Mouse (Mus musculus) heart, embryonic 12.5 days (tissue): ENCODE data around the gene Qdpr. TPM values are rescaled to one million over a fixed set of nuclear protein-coding genes. Genes with fewer than 3 reads are reported as not detected.

Source experiments
- ATAC-seq: fragments of 200-750 bp; cut with Nextera tagmentation; 2 replicates; pipeline ENCODE4 v1.8.0; 2017; ENCODE audit warnings: moderate TSS enrichment, moderate library complexity; ENCODE audit not compliant: insufficient number of reproducible peaks, low FRiP score
- H3K27ac ChIP-seq: fragments of 300-500 bp; sonication (generic); 2 replicates; pipeline ENCODE4 v1.5.1; 2016; ENCODE audit warnings: mild to moderate bottlenecking, moderate library complexity; ENCODE audit not compliant: poor library complexity, severe bottlenecking
- H3K27me3 ChIP-seq: fragments of 300-500 bp; sonication (generic); replicated peaks from 2 replicates; pipeline ENCODE4 v1.6.1; 2016; ENCODE audit warnings: mild to moderate bottlenecking, moderate library complexity
- H3K36me3 ChIP-seq: fragments of 300-500 bp; sonication (generic); 2 replicates; pipeline ENCODE4 v1.6.1; 2016; ENCODE audit warnings: mild to moderate bottlenecking, moderate library complexity
- H3K4me1 ChIP-seq: fragments of 300-500 bp; sonication (generic); replicated peaks from 2 replicates; pipeline ENCODE4 v1.6.1; 2016; ENCODE audit warnings: mild to moderate bottlenecking
- H3K4me2 ChIP-seq: fragments of 300-500 bp; sonication (generic); 2 replicates; pipeline ENCODE4 v1.6.1; 2016; ENCODE audit warnings: mild to moderate bottlenecking, moderate library complexity
- H3K4me3 ChIP-seq: fragments of 300-500 bp; sonication (generic); 2 replicates; pipeline ENCODE4 v1.5.1; 2016; ENCODE audit warnings: mild to moderate bottlenecking
- H3K9ac ChIP-seq: fragments of 300-500 bp; sonication (generic); 2 replicates; pipeline ENCODE4 v1.6.1; 2016; ENCODE audit warnings: mild to moderate bottlenecking, moderate library complexity
- H3K9me3 ChIP-seq: fragments of 300-500 bp; sonication (generic); replicated peaks from 2 replicates; pipeline ENCODE4 v1.6.1; 2016; ENCODE audit warnings: mild to moderate bottlenecking, moderate library complexity
- WGBS: fragments of 180-500 bp; shearing (Covaris S2); methylation state at CpG from one replicate; pipeline ENCODE4 v1.1.7; 2016; 5-methylcytosine and 5-hydroxymethylcytosine counted together
- polyA plus RNA-seq: library from polyadenylated mRNA; unstranded; fragments of >200 nt; fragmentation: Nextera tagmentation; extraction: Ambion mirVana; gene quantifications from 2 replicates; pipeline ENCODE4 v1.2.1, GENCODE M21; 2016

The Qdpr gene
- polyA plus RNA-seq, 1 experiment from 2014 or later: 83.9 TPM

- 44% methylated on average over 3 of the region's 3 CpGs for WGBS
- H3K27me3 ChIP-seq: peaks cover 23% of the 10 kb centered on the region
- no peaks in the 10 kb centered on the region for H3K4me1 ChIP-seq
- no peak overlapping the region for H3K4me3 ChIP-seq
- H3K9me3 ChIP-seq: no peaks in the 10 kb centered on the region
- H3K36me3 ChIP-seq: no peaks in the 10 kb centered on the region
- no peak overlapping the region for H3K27ac ChIP-seq
- no peak overlapping the region for H3K9ac ChIP-seq
- no peak overlapping the region for H3K4me2 ChIP-seq
- no peak for ATAC-seq
Measured at GRCm38 (mm10) chr5:45482607-45483006, 32.6 kb upstream of the Qdpr start.

GRCm38 (mm10) chr5:45481125-45481524 is 31.1 kb upstream of the Qdpr start:
- H3K4me3 ChIP-seq: no peak overlapping the region
- H3K27ac ChIP-seq: no peak overlapping the region
- H3K36me3 ChIP-seq: no peaks in the 10 kb centered on the region
- H3K9me3 ChIP-seq: no peaks in the 10 kb centered on the region
- no peaks in the 10 kb centered on the region for H3K4me1 ChIP-seq
- no peak overlapping the region for H3K9ac ChIP-seq
- ATAC-seq: no peak
- no peak overlapping the region for H3K4me2 ChIP-seq
- H3K27me3 ChIP-seq: peaks cover 21% of the 10 kb centered on the region
- WGBS: 82% methylated on average over 2 of the region's 2 CpGs

DNA sequence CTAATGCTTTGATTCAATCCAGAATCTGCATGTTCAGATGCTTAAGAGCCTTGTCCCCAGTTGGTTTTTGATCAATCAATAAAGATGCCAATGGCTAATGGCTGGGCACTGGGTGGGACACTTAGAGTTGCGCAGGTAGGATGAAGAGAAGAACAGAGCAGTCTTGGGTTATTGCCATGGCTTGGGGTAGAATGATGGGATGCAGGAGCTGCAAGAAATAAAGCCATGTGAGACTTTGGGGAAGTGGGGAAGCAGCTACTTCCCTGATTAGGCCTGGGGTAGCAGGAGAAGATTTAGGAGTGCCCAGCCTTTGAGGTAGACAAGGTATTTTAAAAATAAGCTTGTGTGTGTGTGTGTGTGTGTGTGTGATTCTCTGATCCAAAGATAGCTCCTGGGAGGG is 30.0 kb upstream of the Qdpr start:
- WGBS: 80% methylated on average over 1 of the region's 1 CpGs
- ATAC-seq: no peak
- H3K9ac ChIP-seq: no peak overlapping the region

DNA sequence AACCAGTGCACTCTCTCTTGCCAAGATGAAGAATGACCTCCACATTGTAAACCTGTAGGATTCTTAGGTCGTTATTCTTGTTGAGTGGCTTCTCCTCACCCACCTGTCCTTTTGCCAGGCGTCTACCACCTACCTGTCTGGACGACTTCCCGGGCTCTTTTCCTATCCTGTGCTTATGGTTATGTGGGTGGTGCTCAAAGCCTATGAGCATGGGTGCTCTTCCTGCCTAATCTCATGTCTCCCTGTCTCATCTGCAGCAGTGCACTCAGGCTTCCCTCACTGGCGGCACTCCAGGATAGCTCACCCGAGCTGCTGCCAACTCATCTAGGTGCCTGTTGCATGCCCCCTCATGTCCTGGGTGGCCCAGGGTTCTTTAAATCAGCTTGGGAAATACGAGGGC is 27.6 kb upstream of the Qdpr start:
- ATAC-seq: no peak
- no peak overlapping the region for H3K4me2 ChIP-seq
- H3K9ac ChIP-seq: no peak overlapping the region
- H3K27ac ChIP-seq: no peak overlapping the region
- 81% methylated on average over 7 of the region's 7 CpGs for WGBS
- H3K36me3 ChIP-seq: no peaks in the 10 kb centered on the region
- H3K4me3 ChIP-seq: no peak overlapping the region
- no peaks in the 10 kb centered on the region for H3K4me1 ChIP-seq
- peaks cover 25% of the 10 kb centered on the region for H3K27me3 ChIP-seq
- no peaks in the 10 kb centered on the region for H3K9me3 ChIP-seq

More for the DNA sequence above, 30.0 kb upstream of the Qdpr start:
- Histone ChIP-seq H3K36me3 (no peaks in the 10 kb centered on the region), H3K9me3 (no peaks in the 10 kb centered on the region), H3K27ac (no peak overlapping the region), H3K4me1 (no peaks in the 10 kb centered on the region), H3K4me2 (no peak overlapping the region), H3K27me3 (peaks cover 25% of the 10 kb centered on the region), H3K4me3 (no peak overlapping the region)

- Histone ChIP-seq H3K27me3 (peaks cover 25% of the 10 kb centered on the region), H3K9ac (no peak overlapping the region), H3K27ac (no peak overlapping the region), H3K4me3 (no peak overlapping the region), H3K9me3 (no peaks in the 10 kb centered on the region), H3K4me2 (no peak overlapping the region), H3K4me1 (no peaks in the 10 kb centered on the region), H3K36me3 (no peaks in the 10 kb centered on the region)
- 39% methylated on average over 6 of the region's 6 CpGs for WGBS
- ATAC-seq: no peak
Measured at GRCm38 (mm10) chr5:45476288-45476687, 26.3 kb upstream of the Qdpr start.

DNA sequence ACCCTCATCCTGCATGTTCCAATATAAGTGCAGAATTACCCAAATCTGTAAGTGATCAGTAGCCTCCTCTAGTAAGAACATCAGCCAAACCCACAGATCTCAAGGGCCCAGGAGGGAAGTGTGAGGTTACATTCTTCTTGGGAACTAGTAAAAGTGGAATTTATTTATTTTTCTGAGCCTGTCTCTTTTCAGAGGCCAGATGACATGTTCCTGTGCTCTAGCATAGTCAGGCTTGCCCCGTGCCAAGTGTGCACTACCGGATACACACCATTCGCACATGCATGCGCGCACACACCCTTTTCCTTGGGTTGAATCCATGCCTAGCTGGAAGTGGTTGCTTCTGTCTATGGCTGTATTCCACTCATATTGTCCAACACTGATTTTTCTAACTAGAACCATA is 25.7 kb upstream of the Qdpr start:
- peaks cover 25% of the 10 kb centered on the region for H3K27me3 ChIP-seq
- H3K9ac ChIP-seq: no peak overlapping the region
- H3K27ac ChIP-seq: no peak overlapping the region
- ATAC-seq: no peak
- H3K4me2 ChIP-seq: no peak overlapping the region
- no peaks in the 10 kb centered on the region for H3K9me3 ChIP-seq
- H3K36me3 ChIP-seq: no peaks in the 10 kb centered on the region
- no peak overlapping the region for H3K4me3 ChIP-seq
- 81% methylated on average over 5 of the region's 5 CpGs for WGBS
- H3K4me1 ChIP-seq: no peaks in the 10 kb centered on the region

- Histone ChIP-seq H3K4me2 (no peak overlapping the region), H3K36me3 (no peaks in the 10 kb centered on the region), H3K9me3 (no peaks in the 10 kb centered on the region), H3K27me3 (peaks cover 15% of the 10 kb centered on the region), H3K9ac (no peak overlapping the region), H3K27ac (no peak overlapping the region), H3K4me1 (no peaks in the 10 kb centered on the region), H3K4me3 (no peak overlapping the region)
- no peak for ATAC-seq
- 61% methylated on average over 3 of the region's 4 CpGs for WGBS
Measured at GRCm38 (mm10) chr5:45474758-45475157, 24.7 kb upstream of the Qdpr start.

GRCm38 (mm10) chr5:45474215-45474614 is 24.2 kb upstream of the Qdpr start:
- Histone ChIP-seq H3K9ac (no peak overlapping the region), H3K9me3 (no peaks in the 10 kb centered on the region), H3K4me3 (no peak overlapping the region), H3K36me3 (no peaks in the 10 kb centered on the region), H3K27ac (no peak overlapping the region), H3K27me3 (peaks cover 14% of the 10 kb centered on the region), H3K4me2 (no peak overlapping the region), H3K4me1 (no peaks in the 10 kb centered on the region)
- 24% methylated on average over 6 of the region's 6 CpGs for WGBS
- no peak for ATAC-seq

- Histone ChIP-seq H3K4me3 (no peak overlapping the region), H3K9ac (no peak overlapping the region), H3K36me3 (no peaks in the 10 kb centered on the region), H3K27me3 (peaks cover 14% of the 10 kb centered on the region), H3K4me1 (no peaks in the 10 kb centered on the region), H3K27ac (no peak overlapping the region), H3K4me2 (no peak overlapping the region), H3K9me3 (no peaks in the 10 kb centered on the region)
- WGBS: 93% methylated on average over 1 of the region's 1 CpGs
- no peak for ATAC-seq
Measured at GRCm38 (mm10) chr5:45473521-45473920, 23.5 kb upstream of the Qdpr start.

DNA sequence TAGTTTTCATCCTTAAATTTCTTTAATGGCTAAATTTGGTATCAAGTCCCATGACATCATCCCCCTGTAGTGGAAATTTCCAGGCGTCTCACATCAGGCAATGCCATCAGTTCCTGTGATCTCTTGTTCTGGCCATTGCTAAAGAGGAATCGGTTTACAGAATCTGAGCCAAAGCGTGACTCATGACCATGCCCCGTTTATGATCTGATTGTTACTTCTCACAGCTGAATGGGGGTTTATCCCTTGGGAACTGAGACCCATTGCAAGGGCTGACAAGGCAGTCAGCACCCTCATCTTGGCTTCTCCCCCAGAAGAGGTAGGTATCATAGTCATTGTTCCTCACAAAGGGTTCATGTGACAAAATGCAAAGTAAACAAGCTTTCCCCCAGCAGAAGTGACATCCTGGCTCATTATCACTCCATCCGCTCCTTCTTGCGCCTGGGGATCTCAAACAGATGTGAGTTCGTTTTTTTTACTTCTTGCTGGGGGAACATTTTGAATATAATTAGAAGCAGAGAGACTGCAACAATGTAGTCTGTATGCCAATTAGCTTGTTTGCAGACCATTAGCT is 22.9 kb upstream of the Qdpr start:
- H3K36me3 ChIP-seq: no peaks in the 10 kb centered on the region
- no peaks in the 10 kb centered on the region for H3K4me1 ChIP-seq
- no peak overlapping the region for H3K4me2 ChIP-seq
- no peak overlapping the region for H3K4me3 ChIP-seq
- H3K27me3 ChIP-seq: peaks cover 14% of the 10 kb centered on the region
- 27% methylated on average over 7 of the region's 7 CpGs for WGBS
- no peak for ATAC-seq
- no peaks in the 10 kb centered on the region for H3K9me3 ChIP-seq
- no peak overlapping the region for H3K27ac ChIP-seq
- H3K9ac ChIP-seq: no peak overlapping the region

GRCm38 (mm10) chr5:45454456-45454855 is 4.4 kb upstream of the Qdpr start:
- H3K4me2 ChIP-seq: no peak overlapping the region
- no peaks in the 10 kb centered on the region for H3K36me3 ChIP-seq
- ATAC-seq: no peak
- H3K9ac ChIP-seq: no peak overlapping the region
- no peaks in the 10 kb centered on the region for H3K4me1 ChIP-seq
- H3K27me3 ChIP-seq: peaks cover 10% of the 10 kb centered on the region; the same call in 1 of the 2 replicates
- no peak overlapping the region for H3K4me3 ChIP-seq
- 37% methylated on average over 9 of the region's 9 CpGs for WGBS
- no peak overlapping the region for H3K27ac ChIP-seq
- no peaks in the 10 kb centered on the region for H3K9me3 ChIP-seq

- Histone ChIP-seq H3K27me3 (peaks cover 10% of the 10 kb centered on the region; the same call in 1 of the 2 replicates), H3K9ac (no peak within 1 kb of the TSS), H3K27ac (no peak within 1 kb of the TSS), H3K4me1 (peaks cover 9% of the 10 kb centered on the region), H3K36me3 (no peaks in the 10 kb centered on the region), H3K9me3 (no peaks in the 10 kb centered on the region), H3K4me2 (no peak within 1 kb of the TSS), H3K4me3 (no peak within 1 kb of the TSS)
- ATAC-seq: no peak
- WGBS: 75% methylated on average over 6 of the region's 6 CpGs
Measured at GRCm38 (mm10) chr5:45453451-45453850, 3.4 kb upstream of the Qdpr start, which contains the start of gene Clrn2. Gene Clrn2, plus strand, starts transcription at chr5:45453751.
